Mouse (Mus musculus) neural tube, embryonic 11.5 days (tissue): ENCODE results near the gene Ercc8. TPM values are rescaled to one million over a fixed set of nuclear protein-coding genes. Genes with fewer than 3 reads are reported as not detected.

ENCODE experiments used
- ATAC-seq: fragments of 200-750 bp; cut with Nextera tagmentation; 2 replicates; pipeline ENCODE4 v1.8.0; 2017; ENCODE audit warnings: moderate number of reproducible peaks, mild to moderate bottlenecking, moderate TSS enrichment, moderate library complexity; ENCODE audit not compliant: insufficient read depth, low FRiP score, low TSS enrichment
- DNase-seq: peaks from one replicate; pipeline ENCODE4 v3.0.0-alpha.2; 2015; ENCODE audit warnings: low spot score
- H3K27ac ChIP-seq: fragments of 300-500 bp; sonication (generic); 2 replicates; pipeline ENCODE4 v1.5.1; 2014; ENCODE audit warnings: low read depth, mild to moderate bottlenecking, low read length
- H3K27me3 ChIP-seq: fragments of 300-500 bp; sonication (generic); 2 replicates; pipeline ENCODE4 v1.6.1; 2014; ENCODE audit warnings: mild to moderate bottlenecking, low read length, mixed read lengths; ENCODE audit not compliant: control insufficient read depth, insufficient read depth
- H3K36me3 ChIP-seq: fragments of 300-500 bp; sonication (generic); 2 replicates; pipeline ENCODE4 v1.6.1; 2014; ENCODE audit warnings: mild to moderate bottlenecking, low read length, moderate library complexity, mixed read lengths; ENCODE audit not compliant: control insufficient read depth, insufficient read depth
- H3K4me1 ChIP-seq: fragments of 300-500 bp; sonication (generic); 2 replicates; pipeline ENCODE4 v1.6.1; 2014; ENCODE audit warnings: low read length, mixed read lengths; ENCODE audit not compliant: control insufficient read depth, insufficient read depth
- H3K4me2 ChIP-seq: fragments of 300-500 bp; sonication (generic); 2 replicates; pipeline ENCODE4 v1.6.1; 2014; ENCODE audit warnings: low read depth, mild to moderate bottlenecking, moderate library complexity
- H3K4me3 ChIP-seq: fragments of 300-500 bp; sonication (generic); 2 replicates; pipeline ENCODE4 v1.5.1; 2014; ENCODE audit warnings: low read depth, low read length
- H3K9ac ChIP-seq: fragments of 300-500 bp; sonication (generic); 2 replicates; pipeline ENCODE4 v1.6.1; 2014; ENCODE audit warnings: mild to moderate bottlenecking, low read length
- H3K9me3 ChIP-seq: fragments of 300-500 bp; sonication (generic); 2 replicates; pipeline ENCODE4 v1.6.1; 2016; ENCODE audit warnings: low read length; ENCODE audit not compliant: control insufficient read depth
- WGBS: fragments of 180-500 bp; shearing (Covaris S2); extraction: QIAGEN DNeasy Blood & Tissue Kit; methylation state at CpG from one replicate; pipeline ENCODE4 v1.1.7; 2014; 5-methylcytosine and 5-hydroxymethylcytosine counted together
- polyA plus RNA-seq: library from polyadenylated mRNA; unstranded; fragments of >200 nt; fragmentation: Nextera tagmentation; extraction: Ambion mirVana; gene quantifications from 2 replicates; pipeline ENCODE4 v1.2.1, GENCODE M21; 2014

The Ercc8 gene
- polyA plus RNA-seq, 1 experiment from 2014 or later = 25.1 TPM

- DNase-seq (no peak), ATAC-seq (no peak)
- H3K27ac ChIP-seq = no peak overlapping the region
- H3K4me1 ChIP-seq = no peaks in the 10 kb centered on the region
- no peaks in the 10 kb centered on the region for H3K27me3 ChIP-seq
- 95% methylated on average over 1 of the region's 1 CpGs for WGBS
- H3K9ac ChIP-seq = no peak overlapping the region
- H3K9me3 ChIP-seq = no peaks in the 10 kb centered on the region
- no peak overlapping the region for H3K4me2 ChIP-seq
- no peak overlapping the region for H3K4me3 ChIP-seq
- H3K36me3 ChIP-seq = peaks cover 2% of the 10 kb centered on the region; the same call in 1 of the 2 replicates
Observed at GRCm38 (mm10) chr13:108170002-108170401, 11.5 kb downstream of the Ercc8 start.

- H3K27ac ChIP-seq = no peak overlapping the region
- no peaks in the 10 kb centered on the region for H3K9me3 ChIP-seq
- DNase-seq (no peak), ATAC-seq (no peak)
- H3K36me3 ChIP-seq = peaks cover 2% of the 10 kb centered on the region; the same call in 1 of the 2 replicates
- H3K4me1 ChIP-seq = no peaks in the 10 kb centered on the region
- 92% methylated on average over 8 of the region's 8 CpGs for WGBS
- H3K4me3 ChIP-seq = no peak overlapping the region
- H3K4me2 ChIP-seq = no peak overlapping the region
- no peak overlapping the region for H3K9ac ChIP-seq
- H3K27me3 ChIP-seq = no peaks in the 10 kb centered on the region
Observed at GRCm38 (mm10) chr13:108170511-108170910, 12.0 kb downstream of the Ercc8 start.

- H3K4me3 ChIP-seq = no peak overlapping the region
- H3K27ac ChIP-seq = no peak overlapping the region
- no peaks in the 10 kb centered on the region for H3K9me3 ChIP-seq
- H3K4me2 ChIP-seq = no peak overlapping the region
- DNase-seq (no peak), ATAC-seq (no peak)
- 90% methylated on average over 8 of the region's 8 CpGs for WGBS
- no peak overlapping the region for H3K9ac ChIP-seq
- peaks cover 2% of the 10 kb centered on the region for H3K36me3 ChIP-seq
- H3K4me1 ChIP-seq = no peaks in the 10 kb centered on the region
- H3K27me3 ChIP-seq = no peaks in the 10 kb centered on the region
Observed at GRCm38 (mm10) chr13:108179618-108180017, 21.1 kb downstream of the Ercc8 start.

- no peak for DNase-seq
- 87% methylated on average over 5 of the region's 5 CpGs for WGBS
- no peak overlapping the region for H3K4me2 ChIP-seq
- H3K27me3 ChIP-seq = no peaks in the 10 kb centered on the region
- no peak overlapping the region for H3K4me3 ChIP-seq
- H3K9me3 ChIP-seq = no peaks in the 10 kb centered on the region
- H3K36me3 ChIP-seq = peaks cover 7% of the 10 kb centered on the region
- no peak overlapping the region for H3K27ac ChIP-seq
- ATAC-seq = no peak
- H3K4me1 ChIP-seq = no peaks in the 10 kb centered on the region
- H3K9ac ChIP-seq = no peak overlapping the region
Observed at GRCm38 (mm10) chr13:108180821-108181220, 22.3 kb downstream of the Ercc8 start.

- peaks cover 5% of the 10 kb centered on the region for H3K36me3 ChIP-seq
Observed at GRCm38 (mm10) chr13:108184743-108185255, 26.3 kb downstream of the Ercc8 start.

GRCm38 (mm10) chr13:108185530-108185929 is 27.0 kb downstream of the Ercc8 start:
- no peaks in the 10 kb centered on the region for H3K27me3 ChIP-seq
- H3K4me3 ChIP-seq = no peak overlapping the region
- H3K9me3 ChIP-seq = no peaks in the 10 kb centered on the region
- DNase-seq (no peak), ATAC-seq (no peak)
- H3K4me2 ChIP-seq = no peak overlapping the region
- H3K4me1 ChIP-seq = no peaks in the 10 kb centered on the region
- no peak overlapping the region for H3K27ac ChIP-seq
- H3K9ac ChIP-seq = no peak overlapping the region
- WGBS = 95% methylated on average over 3 of the region's 3 CpGs
- H3K36me3 ChIP-seq = peaks cover 5% of the 10 kb centered on the region

More at GRCm38 (mm10) chr13:108184743-108185255, 26.3 kb downstream of the Ercc8 start:
- H3K9me3 ChIP-seq = no peaks in the 10 kb centered on the region
- no peak for ATAC-seq
- no peak overlapping the region for H3K27ac ChIP-seq
- H3K27me3 ChIP-seq = no peaks in the 10 kb centered on the region
- DNase-seq = no peak
- no peaks in the 10 kb centered on the region for H3K4me1 ChIP-seq
- no peak overlapping the region for H3K9ac ChIP-seq
- H3K4me2 ChIP-seq = no peak overlapping the region
- H3K4me3 ChIP-seq = no peak overlapping the region

- H3K4me1 ChIP-seq = no peaks in the 10 kb centered on the region
- ATAC-seq (no peak), DNase-seq (no peak)
- H3K27ac ChIP-seq = no peak overlapping the region
- H3K4me3 ChIP-seq = no peak overlapping the region
- H3K4me2 ChIP-seq = no peak overlapping the region
- no peaks in the 10 kb centered on the region for H3K27me3 ChIP-seq
- no peaks in the 10 kb centered on the region for H3K9me3 ChIP-seq
- 97% methylated on average over 4 of the region's 4 CpGs for WGBS
- H3K36me3 ChIP-seq = peaks cover 5% of the 10 kb centered on the region; the same call in 1 of the 2 replicates
- no peak overlapping the region for H3K9ac ChIP-seq
Observed at GRCm38 (mm10) chr13:108187994-108188393, 29.5 kb downstream of the Ercc8 start.

- H3K27me3 ChIP-seq = no peaks in the 10 kb centered on the region
- H3K27ac ChIP-seq = no peak overlapping the region
- H3K4me3 ChIP-seq = no peak overlapping the region
- no peak overlapping the region for H3K4me2 ChIP-seq
- ATAC-seq = no peak
- peak; percentile 57 for DNase-seq
- peaks cover 3% of the 10 kb centered on the region; the same call in 1 of the 2 replicates for H3K36me3 ChIP-seq
- no peaks in the 10 kb centered on the region for H3K4me1 ChIP-seq
- no peak overlapping the region for H3K9ac ChIP-seq
- H3K9me3 ChIP-seq = no peaks in the 10 kb centered on the region
- 62% methylated on average over 11 of the region's 11 CpGs for WGBS
Observed at GRCm38 (mm10) chr13:108191074-108191720, 32.7 kb downstream of the Ercc8 start.

GRCm38 (mm10) chr13:108195474-108195873 is 36.9 kb downstream of the Ercc8 start:
- peaks cover 3% of the 10 kb centered on the region; the same call in 1 of the 2 replicates for H3K36me3 ChIP-seq
- H3K9me3 ChIP-seq = no peaks in the 10 kb centered on the region
- DNase-seq (no peak), ATAC-seq (no peak)
- H3K27me3 ChIP-seq = no peaks in the 10 kb centered on the region
- H3K27ac ChIP-seq = no peak overlapping the region
- 92% methylated on average over 6 of the region's 6 CpGs for WGBS
- H3K4me3 ChIP-seq = no peak overlapping the region
- H3K4me2 ChIP-seq = no peak overlapping the region
- H3K9ac ChIP-seq = no peak overlapping the region
- no peaks in the 10 kb centered on the region for H3K4me1 ChIP-seq
